Mouse (Mus musculus): Measurements from ENCODE around the gene Eid2b. TPM values are rescaled to one million over a fixed set of nuclear protein-coding genes. Genes with fewer than 3 reads are reported as not detected.

Gene Eid2b
- total and polyA plus RNA-seq, 2 experiments from 2014 or later, result 52.8 to 64.2 TPM

DNA sequence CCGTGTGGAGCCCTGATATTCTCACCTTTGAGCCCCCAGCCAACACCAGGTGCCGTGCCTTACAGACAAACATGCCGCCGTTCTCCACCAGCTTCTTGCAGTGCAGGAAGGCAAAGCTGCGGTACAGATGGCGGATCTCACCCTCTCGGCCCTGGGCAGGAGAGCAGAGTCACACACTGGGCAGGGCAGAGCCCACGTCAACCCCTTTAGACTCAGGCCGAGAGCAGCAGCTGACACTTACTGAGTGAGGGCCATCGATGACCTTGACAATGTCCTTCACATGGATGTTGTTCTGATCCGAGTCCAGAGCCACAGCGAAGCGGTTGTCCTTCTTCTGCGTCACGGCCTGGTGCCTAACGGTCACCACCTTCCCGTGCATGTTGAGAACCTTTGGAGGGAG is 41.2 kb downstream of the Eid2b start:
- H3K36me3 ChIP-seq (ENCODE audit: insufficient read depth, low read length), result peaks cover 84% of the 10 kb centered on the region
- no peaks in the 10 kb centered on the region for H3K9me3 ChIP-seq (ENCODE audit: low read length)
- H3K4me3 ChIP-seq (ENCODE audit: low read depth, low read length), result no peak overlapping the region
- H3K4me1 ChIP-seq (ENCODE audit: insufficient read depth, low read length), result no peaks in the 10 kb centered on the region
- H3K9ac ChIP-seq (replicated peaks; ENCODE audit: low read length, poor library complexity, severe bottlenecking), result no peak overlapping the region
- ATAC-seq (ENCODE audit: low FRiP score), result no peak
- H3K27ac ChIP-seq (ENCODE audit: low read depth, low read length), result no peak overlapping the region
- no peak for TF ChIP-seq CTCF (IDR thresholded peaks at IDR 0.05)
- no peak overlapping the region for H3K4me2 ChIP-seq (ENCODE audit: low read depth, low read length, poor library complexity, severe bottlenecking)
- 94% methylated on average over 17 of the region's 17 CpGs for WGBS
- no peak for DNase-seq (ENCODE audit: low spot score)
- no peaks in the 10 kb centered on the region for H3K27me3 ChIP-seq (ENCODE audit: insufficient read depth, low read length)

DNA sequence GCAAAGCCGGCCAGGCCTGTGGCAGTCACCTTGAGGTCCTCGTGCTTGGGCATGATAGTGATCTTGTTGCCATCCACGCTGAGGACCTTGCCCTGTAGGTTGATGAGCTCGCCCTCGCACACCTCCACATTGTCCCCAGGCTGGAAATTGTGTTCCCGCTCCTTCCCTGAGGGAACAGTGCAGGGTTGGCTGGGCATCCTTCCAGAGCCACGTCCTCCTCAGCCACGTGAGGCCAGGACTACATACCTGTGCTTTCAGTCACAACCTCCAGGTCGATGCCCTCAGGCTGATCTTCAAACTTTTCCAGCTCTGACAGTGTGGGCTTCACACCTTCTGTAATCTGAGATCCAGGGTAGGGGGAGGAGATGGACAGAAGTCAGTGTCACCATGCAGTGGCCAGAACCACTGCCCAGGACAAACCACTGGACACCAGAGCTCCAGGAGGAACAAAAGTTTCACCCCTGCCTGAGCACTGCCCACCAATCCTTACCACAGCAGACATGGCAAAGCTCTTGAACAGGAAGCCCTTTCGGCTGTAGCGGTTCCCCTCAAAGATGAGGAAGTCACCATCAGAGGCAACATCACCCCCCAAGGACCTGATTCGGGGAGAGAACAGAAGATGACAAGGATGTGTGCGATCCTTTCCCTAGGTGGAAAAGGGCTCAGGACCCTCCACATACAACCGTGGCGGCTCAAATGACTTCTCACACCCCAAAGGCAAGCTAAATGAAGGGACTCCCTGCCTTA is 44.6 kb downstream of the Eid2b start:
- no peaks in the 10 kb centered on the region for H3K4me1 ChIP-seq (ENCODE audit: insufficient read depth, low read length)
- DNase-seq (ENCODE audit: low spot score) (no peak), ATAC-seq (ENCODE audit: low FRiP score) (no peak)
- 95% methylated on average over 15 of the region's 15 CpGs for WGBS
- H3K4me2 ChIP-seq (ENCODE audit: low read depth, low read length, poor library complexity, severe bottlenecking), result no peak overlapping the region
- H3K9ac ChIP-seq (replicated peaks; ENCODE audit: low read length, poor library complexity, severe bottlenecking), result no peak overlapping the region
- H3K27ac ChIP-seq (ENCODE audit: low read depth, low read length), result no peak overlapping the region
- H3K27me3 ChIP-seq (ENCODE audit: insufficient read depth, low read length), result no peaks in the 10 kb centered on the region
- TF ChIP-seq CTCF (IDR thresholded peaks at IDR 0.05), result no peak
- H3K9me3 ChIP-seq (ENCODE audit: low read length), result no peaks in the 10 kb centered on the region
- H3K36me3 ChIP-seq (ENCODE audit: insufficient read depth, low read length), result peaks cover 78% of the 10 kb centered on the region
- no peak overlapping the region for H3K4me3 ChIP-seq (ENCODE audit: low read depth, low read length)

- H3K4me1 ChIP-seq (ENCODE audit: insufficient read depth, low read length), result no peaks in the 10 kb centered on the region
- 96% methylated on average over 8 of the region's 8 CpGs for WGBS
- no peak overlapping the region for H3K4me2 ChIP-seq (ENCODE audit: low read depth, low read length, poor library complexity, severe bottlenecking)
- no peak overlapping the region for H3K27ac ChIP-seq (ENCODE audit: low read depth, low read length)
- H3K36me3 ChIP-seq (ENCODE audit: insufficient read depth, low read length), result peaks cover 76% of the 10 kb centered on the region
- TF ChIP-seq CTCF (IDR thresholded peaks at IDR 0.05), result no peak
- no peaks in the 10 kb centered on the region for H3K27me3 ChIP-seq (ENCODE audit: insufficient read depth, low read length)
- no peak for DNase-seq (ENCODE audit: low spot score)
- no peak for ATAC-seq (ENCODE audit: low FRiP score)
- H3K9me3 ChIP-seq (ENCODE audit: low read length), result no peaks in the 10 kb centered on the region
- no peak overlapping the region for H3K4me3 ChIP-seq (ENCODE audit: low read depth, low read length)
- H3K9ac ChIP-seq (replicated peaks; ENCODE audit: low read length, poor library complexity, severe bottlenecking), result no peak overlapping the region
Observed at GRCm38 (mm10) chr7:28325293-28325692, 47.8 kb downstream of the Eid2b start.

DNA sequence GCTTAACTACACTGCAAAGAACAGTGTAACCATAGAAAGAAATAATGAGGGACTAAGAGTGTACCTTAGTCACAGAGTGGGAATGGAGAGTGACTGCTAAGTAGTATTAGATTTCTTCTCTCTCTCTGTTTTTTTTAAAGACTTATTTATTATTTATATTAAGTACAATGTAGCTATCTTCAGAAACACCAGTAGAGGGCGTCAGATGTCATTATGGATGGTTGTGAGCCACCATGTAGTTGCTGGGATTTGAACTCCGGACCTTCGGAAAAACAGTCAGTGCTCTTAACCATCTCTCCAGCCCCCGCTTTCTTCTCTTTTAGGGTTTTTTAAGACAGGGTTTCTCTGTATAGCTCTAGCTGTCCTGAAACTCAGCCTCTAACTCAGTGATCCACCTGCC is 48.9 kb downstream of the Eid2b start:
- DNase-seq (ENCODE audit: low spot score), result no peak

GRCm38 (mm10) chr7:28328260-28328659 is 50.7 kb downstream of the Eid2b start:
- H3K9ac ChIP-seq (replicated peaks; ENCODE audit: low read length, poor library complexity, severe bottlenecking), result no peak overlapping the region
- peaks cover 64% of the 10 kb centered on the region for H3K36me3 ChIP-seq (ENCODE audit: insufficient read depth, low read length)
- no peaks in the 10 kb centered on the region for H3K4me1 ChIP-seq (ENCODE audit: insufficient read depth, low read length)
- H3K27me3 ChIP-seq (ENCODE audit: insufficient read depth, low read length), result no peaks in the 10 kb centered on the region
- H3K9me3 ChIP-seq (ENCODE audit: low read length), result no peaks in the 10 kb centered on the region
- ATAC-seq (ENCODE audit: low FRiP score) (no peak), DNase-seq (ENCODE audit: low spot score) (no peak)
- H3K4me2 ChIP-seq (ENCODE audit: low read depth, low read length, poor library complexity, severe bottlenecking), result no peak overlapping the region
- H3K4me3 ChIP-seq (ENCODE audit: low read depth, low read length), result no peak overlapping the region
- WGBS, result 98% methylated on average over 2 of the region's 2 CpGs
- no peak for TF ChIP-seq CTCF (IDR thresholded peaks at IDR 0.05)
- H3K27ac ChIP-seq (ENCODE audit: low read depth, low read length), result no peak overlapping the region

More for the DNA sequence above, 48.9 kb downstream of the Eid2b start:
- no peaks in the 10 kb centered on the region for H3K4me1 ChIP-seq (ENCODE audit: insufficient read depth, low read length)
- H3K36me3 ChIP-seq (ENCODE audit: insufficient read depth, low read length), result peaks cover 82% of the 10 kb centered on the region
- no peaks in the 10 kb centered on the region for H3K9me3 ChIP-seq (ENCODE audit: low read length)
- H3K27me3 ChIP-seq (ENCODE audit: insufficient read depth, low read length), result no peaks in the 10 kb centered on the region
- no peak overlapping the region for H3K4me3 ChIP-seq (ENCODE audit: low read depth, low read length)
- no peak overlapping the region for H3K4me2 ChIP-seq (ENCODE audit: low read depth, low read length, poor library complexity, severe bottlenecking)
- 79% methylated on average over 4 of the region's 4 CpGs for WGBS
- H3K27ac ChIP-seq (ENCODE audit: low read depth, low read length), result no peak overlapping the region
- no peak for ATAC-seq (ENCODE audit: low FRiP score)
- peak; percentile 35; the same call in 1 of the 2 replicates for TF ChIP-seq CTCF (IDR thresholded peaks at IDR 0.05)
- no peak overlapping the region for H3K9ac ChIP-seq (replicated peaks; ENCODE audit: low read length, poor library complexity, severe bottlenecking)

Other genes with a start within 250 kb of the Eid2b start
- 162 and 170 TPM in 2 replicates for gene Psmc4, start 227.6 kb upstream of the Eid2b start, total RNA-seq (2014; rRNA removed)
- 257 and 259 TPM in 2 replicates for gene Psmc4, start 227.6 kb upstream of the Eid2b start, polyA plus RNA-seq (2015; fragmentation: Nextera tagmentation; extraction: Ambion mirVana)
- 0.33 and 0.66 TPM in 2 replicates for gene Fcgbp, start 206.5 kb upstream of the Eid2b start, total RNA-seq (2014; rRNA removed)
- gene Fcgbp, start 206.5 kb upstream of the Eid2b start, polyA plus RNA-seq (2015; fragmentation: Nextera tagmentation; extraction: Ambion mirVana), result 1.1 TPM in 2 replicates
- gene 9530053A07Rik, start 148.3 kb upstream of the Eid2b start, total RNA-seq (2014; rRNA removed), result 0.16 TPM in 1 of 2 replicates, not detected in the other
- 0.05 and 0.06 TPM in 2 replicates for gene 9530053A07Rik, start 148.3 kb upstream of the Eid2b start, polyA plus RNA-seq (2015; fragmentation: Nextera tagmentation; extraction: Ambion mirVana)
- gene Fbl, start 108.0 kb upstream of the Eid2b start, total RNA-seq (2014; rRNA removed), result 31.9 and 34.4 TPM in 2 replicates
- 51.9 and 60.9 TPM in 2 replicates for gene Fbl, start 108.0 kb upstream of the Eid2b start, polyA plus RNA-seq (2015; fragmentation: Nextera tagmentation; extraction: Ambion mirVana)
- 28.8 and 33.3 TPM in 2 replicates for gene Dyrk1b, start 98.3 kb upstream of the Eid2b start, total RNA-seq (2014; rRNA removed)
- 8.0 TPM in 2 replicates for gene Dyrk1b, start 98.3 kb upstream of the Eid2b start, polyA plus RNA-seq (2015; fragmentation: Nextera tagmentation; extraction: Ambion mirVana)
- 78.8 and 81.3 TPM in 2 replicates for gene Eid2, start 9.9 kb upstream of the Eid2b start, total RNA-seq (2014; rRNA removed)
- gene Eid2, start 9.9 kb upstream of the Eid2b start, polyA plus RNA-seq (2015; fragmentation: Nextera tagmentation; extraction: Ambion mirVana), result 21.2 and 29.0 TPM in 2 replicates
- 0.61 and 1.3 TPM in 2 replicates for gene Selenov, start 13.4 kb downstream of the Eid2b start, total RNA-seq (2014; rRNA removed)
- gene Selenov, start 13.4 kb downstream of the Eid2b start, polyA plus RNA-seq (2015; fragmentation: Nextera tagmentation; extraction: Ambion mirVana), result 3.5 and 6.3 TPM in 2 replicates
- 8.6 and 17.3 TPM in 2 replicates for gene Dll3, start 24.5 kb downstream of the Eid2b start, total RNA-seq (2014; rRNA removed)
- 17.6 and 18.1 TPM in 2 replicates for gene Dll3, start 24.5 kb downstream of the Eid2b start, polyA plus RNA-seq (2015; fragmentation: Nextera tagmentation; extraction: Ambion mirVana)
- 59.2 and 76.3 TPM in 2 replicates for gene Timm50, start 34.3 kb downstream of the Eid2b start, total RNA-seq (2014; rRNA removed)
- gene Timm50, start 34.3 kb downstream of the Eid2b start, polyA plus RNA-seq (2015; fragmentation: Nextera tagmentation; extraction: Ambion mirVana), result 112 and 120 TPM in 2 replicates
- 99.5 and 104 TPM in 2 replicates for gene Supt5, start 61.0 kb downstream of the Eid2b start, total RNA-seq (2014; rRNA removed)
- gene Supt5, start 61.0 kb downstream of the Eid2b start, polyA plus RNA-seq (2015; fragmentation: Nextera tagmentation; extraction: Ambion mirVana), result 84.8 and 86.1 TPM in 2 replicates
- gene Rps16, start 72.9 kb downstream of the Eid2b start, total RNA-seq (2014; rRNA removed), result 158 and 163 TPM in 2 replicates
- 536 and 539 TPM in 2 replicates for gene Rps16, start 72.9 kb downstream of the Eid2b start, polyA plus RNA-seq (2015; fragmentation: Nextera tagmentation; extraction: Ambion mirVana)
- 15.3 and 19.4 TPM in 2 replicates for gene Plekhg2, start 94.9 kb downstream of the Eid2b start, total RNA-seq (2014; rRNA removed)
- gene Plekhg2, start 94.9 kb downstream of the Eid2b start, polyA plus RNA-seq (2015; fragmentation: Nextera tagmentation; extraction: Ambion mirVana), result 7.9 and 8.0 TPM in 2 replicates
- 3.0 and 4.1 TPM in 2 replicates for gene Zfp36, start 102.5 kb downstream of the Eid2b start, total RNA-seq (2014; rRNA removed)
- gene Zfp36, start 102.5 kb downstream of the Eid2b start, polyA plus RNA-seq (2015; fragmentation: Nextera tagmentation; extraction: Ambion mirVana), result 2.9 and 3.4 TPM in 2 replicates
- gene Med29, start 115.0 kb downstream of the Eid2b start, total RNA-seq (2014; rRNA removed), result 30.7 and 37.9 TPM in 2 replicates
- 41.6 and 43.2 TPM in 2 replicates for gene Med29, start 115.0 kb downstream of the Eid2b start, polyA plus RNA-seq (2015; fragmentation: Nextera tagmentation; extraction: Ambion mirVana)
- gene Paf1, start 115.2 kb downstream of the Eid2b start, total RNA-seq (2014; rRNA removed), result 80.3 and 84.2 TPM in 2 replicates
- gene Paf1, start 115.2 kb downstream of the Eid2b start, polyA plus RNA-seq (2015; fragmentation: Nextera tagmentation; extraction: Ambion mirVana), result 89.3 and 90.0 TPM in 2 replicates
- 4.3 TPM in 1 of 2 replicates, not detected in the other for gene Gmfg, start 159.7 kb downstream of the Eid2b start, total RNA-seq (2014; rRNA removed)
- 3.4 and 4.0 TPM in 2 replicates for gene Gmfg, start 159.7 kb downstream of the Eid2b start, polyA plus RNA-seq (2015; fragmentation: Nextera tagmentation; extraction: Ambion mirVana)
- gene Lrfn1, start 174.2 kb downstream of the Eid2b start, total RNA-seq (2014; rRNA removed), result 132 and 137 TPM in 2 replicates
- 18.4 and 20.6 TPM in 2 replicates for gene Lrfn1, start 174.2 kb downstream of the Eid2b start, polyA plus RNA-seq (2015; fragmentation: Nextera tagmentation; extraction: Ambion mirVana)
- gene Ifnl2, start 232.7 kb downstream of the Eid2b start, total RNA-seq (2014; rRNA removed), result not detected in 2 replicates
- gene Ifnl2, start 232.7 kb downstream of the Eid2b start, polyA plus RNA-seq (2015; fragmentation: Nextera tagmentation; extraction: Ambion mirVana), result not detected in 2 replicates
- not detected in 2 replicates for gene Ifnl3, start 245.1 kb downstream of the Eid2b start, total RNA-seq (2014; rRNA removed)
- not detected in 2 replicates for gene Ifnl3, start 245.1 kb downstream of the Eid2b start, polyA plus RNA-seq (2015; fragmentation: Nextera tagmentation; extraction: Ambion mirVana)

All from midbrain, postnatal 0 days (tissue).